Mouse (Mus musculus): ENCODE measurements around the gene 2010111I01Rik. TPM values are rescaled to one million over a fixed set of nuclear protein-coding genes. Genes with fewer than 3 reads are reported as not detected.

2010111I01Rik gene
- polyA plus RNA-seq, 1 experiment from 2014 or later = 122 TPM

GRCm38 (mm10) chr13:63115187-63115784, 150.6 kb downstream of the 2010111I01Rik start:
- no peak for DNase-seq (ENCODE audit: low spot score)
- no peaks in the 10 kb centered on the region for H3K27me3 ChIP-seq (ENCODE audit: low read depth, poor library complexity, severe bottlenecking)
- no peak overlapping the region for H3K4me3 ChIP-seq
- peaks cover 17% of the 10 kb centered on the region for H3K4me1 ChIP-seq
- WGBS = 81% methylated on average over 3 of the region's 3 CpGs
- no peak overlapping the region for H3K27ac ChIP-seq
- no peaks in the 10 kb centered on the region for H3K9me3 ChIP-seq (replicated peaks)
- 0 out of 2 replicates have a peak, but pooled peaks cover 2% of the 10 kb centered on the region for H3K36me3 ChIP-seq

- Histone ChIP-seq H3K27ac (no peak overlapping the region), H3K4me3 (no peak overlapping the region), H3K27me3 (ENCODE audit: low read depth, poor library complexity, severe bottlenecking) (no peaks in the 10 kb centered on the region), H3K9me3 (replicated peaks) (no peaks in the 10 kb centered on the region), H3K36me3 (no peaks in the 10 kb centered on the region), H3K4me1 (peaks cover 7% of the 10 kb centered on the region)
- 80% methylated on average over 3 of the region's 3 CpGs for WGBS
- no peak for DNase-seq (ENCODE audit: low spot score)
These were observed 152.9 kb downstream of the 2010111I01Rik start for GRCm38 (mm10) chr13:63117495-63118184.

- DNase-seq (ENCODE audit: low spot score) = no peak
- H3K27me3 ChIP-seq (ENCODE audit: low read depth, poor library complexity, severe bottlenecking) = no peaks in the 10 kb centered on the region
- no peaks in the 10 kb centered on the region for H3K4me1 ChIP-seq
- H3K4me3 ChIP-seq = no peak overlapping the region
- no peaks in the 10 kb centered on the region for H3K36me3 ChIP-seq
- no peak overlapping the region for H3K27ac ChIP-seq
- no peaks in the 10 kb centered on the region for H3K9me3 ChIP-seq (replicated peaks)
- 86% methylated on average over 3 of the region's 3 CpGs for WGBS
These were observed 154.0 kb downstream of the 2010111I01Rik start for GRCm38 (mm10) chr13:63118682-63119081.

- no peaks in the 10 kb centered on the region for H3K4me1 ChIP-seq
- no peaks in the 10 kb centered on the region for H3K27me3 ChIP-seq (ENCODE audit: low read depth, poor library complexity, severe bottlenecking)
- DNase-seq (ENCODE audit: low spot score) = no peak
- no peaks in the 10 kb centered on the region for H3K9me3 ChIP-seq (replicated peaks)
- 80% methylated on average over 2 of the region's 2 CpGs for WGBS
- no peak overlapping the region for H3K4me3 ChIP-seq
- H3K36me3 ChIP-seq = no peaks in the 10 kb centered on the region
- no peak overlapping the region for H3K27ac ChIP-seq
These were observed 155.6 kb downstream of the 2010111I01Rik start for GRCm38 (mm10) chr13:63120296-63120695.

- H3K27ac ChIP-seq = no peak overlapping the region
- WGBS = 87% methylated on average over 4 of the region's 4 CpGs
- H3K4me1 ChIP-seq = no peaks in the 10 kb centered on the region
These were observed 157.1 kb downstream of the 2010111I01Rik start for GRCm38 (mm10) chr13:63121747-63122146.

GRCm38 (mm10) chr13:63126206-63126605, 161.5 kb downstream of the 2010111I01Rik start:
- no peak overlapping the region for H3K4me3 ChIP-seq
- peaks cover 6% of the 10 kb centered on the region; the same call in 1 of the 2 replicates for H3K36me3 ChIP-seq
- H3K27ac ChIP-seq = no peak overlapping the region
- H3K9me3 ChIP-seq (replicated peaks) = peaks cover 8% of the 10 kb centered on the region; the same call in 1 of the 2 replicates
- no peaks in the 10 kb centered on the region for H3K27me3 ChIP-seq (ENCODE audit: low read depth, poor library complexity, severe bottlenecking)
- H3K4me1 ChIP-seq = no peaks in the 10 kb centered on the region
- no peak for DNase-seq (ENCODE audit: low spot score)
- WGBS = 53% methylated on average over 3 of the region's 3 CpGs

More at GRCm38 (mm10) chr13:63121747-63122146, 157.1 kb downstream of the 2010111I01Rik start:
- H3K27me3 ChIP-seq (ENCODE audit: low read depth, poor library complexity, severe bottlenecking) = no peaks in the 10 kb centered on the region
- no peak for DNase-seq (ENCODE audit: low spot score)
- no peaks in the 10 kb centered on the region for H3K9me3 ChIP-seq (replicated peaks)
- H3K36me3 ChIP-seq = no peaks in the 10 kb centered on the region
- H3K4me3 ChIP-seq = no peak overlapping the region

- Histone ChIP-seq H3K9me3 (replicated peaks) (peaks cover 8% of the 10 kb centered on the region; the same call in 1 of the 2 replicates), H3K27me3 (ENCODE audit: low read depth, poor library complexity, severe bottlenecking) (no peaks in the 10 kb centered on the region), H3K4me1 (no peaks in the 10 kb centered on the region), H3K27ac (no peak overlapping the region), H3K36me3 (peaks cover 6% of the 10 kb centered on the region; the same call in 1 of the 2 replicates), H3K4me3 (no peak overlapping the region)
- 100% methylated on average over 1 of the region's 1 CpGs for WGBS
- DNase-seq (ENCODE audit: low spot score) = no peak
These were observed 162.8 kb downstream of the 2010111I01Rik start for GRCm38 (mm10) chr13:63127516-63127915.

- Histone ChIP-seq H3K36me3 (no peaks in the 10 kb centered on the region), H3K9me3 (replicated peaks) (no peaks in the 10 kb centered on the region), H3K4me1 (peaks cover 5% of the 10 kb centered on the region), H3K27ac (no peak overlapping the region), H3K4me3 (no peak overlapping the region), H3K27me3 (ENCODE audit: low read depth, poor library complexity, severe bottlenecking) (no peaks in the 10 kb centered on the region)
- WGBS = 84% methylated on average over 5 of the region's 5 CpGs
- DNase-seq (ENCODE audit: low spot score) = no peak
These were observed 170.3 kb downstream of the 2010111I01Rik start for GRCm38 (mm10) chr13:63134879-63135421.

- H3K27me3 ChIP-seq (ENCODE audit: low read depth, poor library complexity, severe bottlenecking) = no peaks in the 10 kb centered on the region
- no peaks in the 10 kb centered on the region for H3K9me3 ChIP-seq (replicated peaks)
- H3K36me3 ChIP-seq = no peaks in the 10 kb centered on the region
- no peak overlapping the region for H3K27ac ChIP-seq
- 93% methylated on average over 7 of the region's 7 CpGs for WGBS
- no peak for DNase-seq (ENCODE audit: low spot score)
- H3K4me3 ChIP-seq = no peak overlapping the region
- H3K4me1 ChIP-seq = peaks cover 5% of the 10 kb centered on the region
These were observed 171.3 kb downstream of the 2010111I01Rik start for GRCm38 (mm10) chr13:63135994-63136393.

GRCm38 (mm10) chr13:63136775-63137174, 172.1 kb downstream of the 2010111I01Rik start:
- peaks cover 5% of the 10 kb centered on the region for H3K4me1 ChIP-seq
- DNase-seq (ENCODE audit: low spot score) = no peak
- no peaks in the 10 kb centered on the region for H3K36me3 ChIP-seq
- 72% methylated on average over 1 of the region's 1 CpGs for WGBS
- H3K27ac ChIP-seq = no peak overlapping the region
- no peak overlapping the region for H3K4me3 ChIP-seq
- no peaks in the 10 kb centered on the region for H3K9me3 ChIP-seq (replicated peaks)
- no peaks in the 10 kb centered on the region for H3K27me3 ChIP-seq (ENCODE audit: low read depth, poor library complexity, severe bottlenecking)

- no peak overlapping the region for H3K27ac ChIP-seq
- DNase-seq (ENCODE audit: low spot score) = no peak
These were observed 173.8 kb downstream of the 2010111I01Rik start for GRCm38 (mm10) chr13:63138376-63139048.

GRCm38 (mm10) chr13:63139463-63140226, 175.0 kb downstream of the 2010111I01Rik start:
- no peak overlapping the region for H3K4me3 ChIP-seq
- H3K27ac ChIP-seq = no peak overlapping the region; the same call in 1 of the 2 replicates
- H3K36me3 ChIP-seq = no peaks in the 10 kb centered on the region
- no peaks in the 10 kb centered on the region for H3K9me3 ChIP-seq (replicated peaks)
- H3K4me1 ChIP-seq = peaks cover 5% of the 10 kb centered on the region
- no peak for DNase-seq (ENCODE audit: low spot score)
- 88% methylated on average over 10 of the region's 10 CpGs for WGBS
- no peaks in the 10 kb centered on the region for H3K27me3 ChIP-seq (ENCODE audit: low read depth, poor library complexity, severe bottlenecking)

More at GRCm38 (mm10) chr13:63138376-63139048, 173.8 kb downstream of the 2010111I01Rik start:
- Histone ChIP-seq H3K4me1 (peaks cover 5% of the 10 kb centered on the region), H3K36me3 (no peaks in the 10 kb centered on the region), H3K27me3 (ENCODE audit: low read depth, poor library complexity, severe bottlenecking) (no peaks in the 10 kb centered on the region), H3K9me3 (replicated peaks) (no peaks in the 10 kb centered on the region), H3K4me3 (no peak overlapping the region)
